Mouse (Mus musculus) mature B cell (primary cell): ENCODE data around the gene 4930438A08Rik.

ENCODE experiments used
- in situ Hi-C: fragments of 300-500 bp; cut with MboI; formaldehyde crosslinking; loops from 2 replicates; pipeline ENCODE4 v1.14.3; 2019

The 4930438A08Rik gene

GRCm38 (mm10) chr11:58323570-58324340 is 49.2 kb downstream of the 4930438A08Rik start:
- in situ Hi-C loops: no loop called here

- in situ Hi-C loops: no loop called here
These were observed 50.1 kb downstream of the 4930438A08Rik start for GRCm38 (mm10) chr11:58324614-58325229.

GRCm38 (mm10) chr11:58326781-58327180 is 52.2 kb downstream of the 4930438A08Rik start:
- in situ Hi-C loops: no loop called here

GRCm38 (mm10) chr11:58329906-58330275 is 55.3 kb downstream of the 4930438A08Rik start:
- in situ Hi-C loops: no loop called here

- in situ Hi-C loops: no loop called here
These were observed 55.9 kb downstream of the 4930438A08Rik start, which contains the start of the genes Zfp672 and Sh3bp5l for GRCm38 (mm10) chr11:58330276-58331148. Gene Zfp672, minus strand, starts transcription at chr11:58330339. Gene Sh3bp5l, plus strand, starts transcription at chr11:58330724.

GRCm38 (mm10) chr11:58331149-58331495 is 56.5 kb downstream of the 4930438A08Rik start:
- in situ Hi-C loops: no loop called here

GRCm38 (mm10) chr11:58331546-58331945 is 56.9 kb downstream of the 4930438A08Rik start:
- in situ Hi-C loops: no loop called here

- in situ Hi-C loops: no loop called here
These were observed 60.1 kb downstream of the 4930438A08Rik start for GRCm38 (mm10) chr11:58334746-58335145.
